Mouse (Mus musculus) cerebellum, adult 18-20 months (tissue): ENCODE results near the gene Cadm1.

Experiments
- DNase-seq, 2 experiments: peaks; one replicate each; pipeline ENCODE4 v3.0.0; 2021

Gene Cadm1

DNA sequence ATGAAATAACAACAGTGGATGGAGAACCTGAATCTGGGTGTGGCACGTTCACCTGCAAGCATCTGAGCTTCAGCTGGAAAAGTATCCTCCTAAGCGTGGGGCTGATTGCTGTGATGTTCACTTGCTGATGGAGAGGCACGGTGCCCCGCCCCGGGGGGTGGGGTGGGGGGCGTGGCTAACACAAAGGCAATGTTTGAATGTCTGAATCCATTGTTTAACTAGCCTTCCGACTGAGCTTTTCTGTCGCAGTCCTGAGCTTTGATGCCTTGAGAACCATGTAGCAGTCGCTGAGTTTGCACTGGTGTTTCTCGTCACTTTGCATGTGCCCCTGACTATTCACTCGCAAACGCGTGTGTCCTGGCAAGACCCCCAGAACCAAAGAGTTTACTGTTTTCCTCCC, 298.8 kb downstream of the Cadm1 start:
- no peak for DNase-seq

DNA sequence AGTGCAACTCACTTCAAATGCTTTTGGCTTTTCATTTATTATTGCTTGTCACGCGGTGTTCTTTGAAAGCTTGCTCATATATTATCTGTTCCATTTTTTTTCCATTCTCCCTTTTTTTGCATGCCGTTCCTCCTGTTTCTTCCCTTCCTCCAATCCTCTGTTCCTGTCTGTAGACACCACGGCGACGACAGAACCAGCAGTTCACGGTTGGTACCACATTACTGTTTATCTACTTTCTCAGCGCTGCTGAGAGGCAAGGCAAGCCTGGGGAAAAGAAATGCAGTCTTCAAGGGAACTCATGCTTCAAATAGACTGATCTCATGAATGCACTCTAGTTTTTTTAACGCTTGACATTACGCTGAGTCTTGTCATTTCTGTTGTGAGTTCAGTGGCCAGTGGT, 299.2 kb downstream of the Cadm1 start:
- no peak for DNase-seq

DNA sequence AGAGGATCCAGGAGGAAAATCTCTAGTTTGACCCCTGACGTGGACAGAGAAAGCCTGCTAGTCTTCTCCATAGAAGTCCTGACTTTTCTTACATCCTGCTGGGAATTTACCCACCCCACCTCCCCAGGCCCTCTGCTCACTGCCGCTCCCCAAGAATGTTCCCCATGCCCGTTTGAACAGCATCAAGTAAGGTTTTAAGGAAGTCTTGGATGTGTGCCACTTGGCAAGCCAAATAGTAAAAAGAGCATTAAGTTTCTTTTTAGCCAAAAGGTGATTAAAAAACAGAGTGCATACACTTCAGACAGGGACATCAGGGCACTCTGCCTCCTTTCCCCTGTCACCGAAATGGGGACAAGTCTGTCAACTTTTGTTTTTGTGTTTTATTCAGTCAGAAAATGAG, 299.9 kb downstream of the Cadm1 start:
- no peak for DNase-seq

DNA sequence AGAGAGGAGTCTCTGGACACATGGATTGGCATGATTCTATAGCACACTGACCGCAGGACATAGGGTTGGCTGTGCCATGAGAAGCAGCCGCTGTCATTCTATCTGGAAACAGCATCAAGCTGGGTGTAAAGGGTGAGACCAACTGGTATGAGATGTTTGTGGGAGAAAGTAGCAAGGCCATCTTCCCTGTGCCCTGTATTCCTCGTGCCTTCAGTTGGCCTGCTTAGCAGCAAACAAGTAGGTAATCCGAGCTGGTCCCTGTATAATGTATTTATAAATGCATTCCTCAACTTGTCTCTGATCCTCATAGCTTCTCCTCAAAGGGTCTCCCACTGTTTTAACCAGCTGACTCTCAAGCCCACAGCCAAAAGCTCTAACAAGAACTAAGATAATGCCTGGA, 301.4 kb downstream of the Cadm1 start:
- DNase-seq: no peak

DNA sequence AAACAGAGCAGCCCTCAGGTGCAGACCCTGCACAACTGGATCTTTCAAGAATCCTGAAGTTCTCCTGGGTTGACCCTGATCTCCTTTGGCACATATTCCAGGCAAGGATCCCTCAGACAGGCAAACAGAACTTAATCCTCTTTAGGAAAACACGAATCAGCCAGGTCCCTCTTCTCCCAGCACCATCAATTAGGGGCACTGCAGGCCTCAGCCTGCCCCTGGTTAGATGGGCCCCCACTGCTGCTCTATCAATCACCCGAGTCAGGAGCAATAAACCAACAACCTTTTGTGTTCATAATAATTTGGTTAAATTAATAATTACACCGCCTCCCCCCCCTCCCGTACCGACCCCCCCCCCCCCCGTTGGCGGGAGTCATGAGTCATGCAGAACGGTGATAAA, 308.2 kb downstream of the Cadm1 start:
- DNase-seq: no peak

DNA sequence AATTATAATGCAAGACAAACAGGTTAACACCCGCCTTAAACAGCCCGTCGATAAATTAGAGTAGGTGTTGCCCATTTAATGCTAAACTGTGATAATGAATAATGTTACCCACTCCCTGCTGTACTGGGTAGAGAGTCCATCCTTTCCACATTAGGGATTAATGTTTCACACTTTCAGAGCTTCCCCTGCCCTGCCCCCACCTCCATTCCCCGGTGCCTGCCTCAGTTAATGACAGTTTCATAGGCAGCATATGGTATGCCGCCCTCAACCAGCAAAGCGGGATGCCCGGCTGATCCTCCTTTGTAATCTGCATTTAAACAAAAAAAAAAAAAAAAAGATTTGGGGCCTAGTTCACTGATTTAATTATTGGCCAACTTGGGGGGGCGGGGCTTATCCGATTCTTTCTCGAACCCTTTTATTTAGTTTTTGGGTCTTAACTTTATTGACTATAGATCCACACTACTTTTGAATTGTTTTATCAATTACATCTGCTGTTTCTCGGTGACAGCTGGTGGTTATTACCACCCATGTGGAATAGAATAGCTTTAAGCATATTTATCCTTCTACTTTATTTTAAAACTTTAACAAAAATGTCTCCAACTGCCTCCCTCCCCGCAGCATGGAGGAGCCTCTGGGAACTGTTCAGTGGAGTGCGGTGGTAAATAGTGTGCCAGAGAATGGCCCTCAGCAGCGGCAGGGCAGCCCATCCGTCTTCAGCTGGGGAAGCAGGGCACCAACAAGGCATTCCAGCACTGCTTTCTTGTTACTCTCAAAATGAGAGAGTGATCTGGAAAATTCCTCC, 309.1 kb downstream of the Cadm1 start:
- no peak for DNase-seq

DNA sequence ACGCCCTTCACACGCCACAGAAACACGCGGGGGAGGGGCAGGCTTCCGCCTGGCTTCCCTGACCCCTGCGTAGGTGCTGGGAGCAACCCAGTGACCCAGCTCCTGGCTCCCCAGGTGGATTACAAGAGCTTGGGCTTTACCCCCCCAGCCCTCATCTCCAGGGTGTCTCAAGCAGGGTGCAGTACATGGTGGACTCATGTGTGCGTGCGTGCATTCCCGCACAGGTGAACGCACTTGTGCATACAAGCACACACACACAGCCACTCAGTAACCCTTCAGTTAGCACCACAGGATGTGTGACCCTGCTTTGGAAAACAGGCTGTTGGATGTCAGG, 309.7 kb downstream of the Cadm1 start:
- no peak for DNase-seq

DNA sequence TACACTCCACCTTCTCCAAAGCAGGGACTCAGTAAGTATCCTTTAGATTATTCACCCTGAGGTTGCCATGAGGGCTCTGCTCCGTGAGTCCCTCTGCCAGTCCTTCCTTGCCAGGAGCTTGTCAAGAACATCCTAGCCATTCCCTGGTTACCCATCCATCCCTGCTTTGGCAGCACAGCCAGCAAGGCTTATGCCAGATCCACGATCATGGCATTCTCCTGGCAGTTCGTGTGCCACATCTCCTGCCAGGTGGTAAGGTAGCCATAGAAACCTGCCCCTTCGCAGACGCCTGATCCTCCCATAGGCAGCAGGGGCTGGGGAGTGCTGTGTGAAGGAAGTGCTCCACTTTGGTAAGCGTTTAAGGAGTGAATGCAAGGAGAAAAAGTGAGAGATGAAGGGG, 313.4 kb downstream of the Cadm1 start:
- peak in 1 of 2 experiments; percentile 10 for DNase-seq

DNA sequence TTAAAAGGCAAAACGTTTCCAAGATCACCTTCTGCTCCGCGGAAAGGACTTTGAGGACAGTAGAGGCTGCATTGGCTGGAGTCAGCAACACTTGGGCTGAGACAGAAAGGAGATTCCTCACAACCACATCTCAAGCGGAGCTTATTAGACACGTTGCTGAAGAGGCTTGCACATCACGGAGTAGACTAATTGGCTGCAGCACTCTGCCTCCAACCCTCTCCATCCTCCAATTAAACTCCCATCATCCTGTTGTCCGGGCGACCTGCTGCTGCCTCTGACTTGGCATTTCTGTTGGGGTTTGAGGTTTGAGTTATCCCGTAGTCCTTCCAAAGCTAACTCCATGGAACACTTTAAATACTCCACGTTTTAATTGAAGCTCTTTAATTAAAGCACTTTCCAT, 316.3 kb downstream of the Cadm1 start:
- DNase-seq: no peak

DNA sequence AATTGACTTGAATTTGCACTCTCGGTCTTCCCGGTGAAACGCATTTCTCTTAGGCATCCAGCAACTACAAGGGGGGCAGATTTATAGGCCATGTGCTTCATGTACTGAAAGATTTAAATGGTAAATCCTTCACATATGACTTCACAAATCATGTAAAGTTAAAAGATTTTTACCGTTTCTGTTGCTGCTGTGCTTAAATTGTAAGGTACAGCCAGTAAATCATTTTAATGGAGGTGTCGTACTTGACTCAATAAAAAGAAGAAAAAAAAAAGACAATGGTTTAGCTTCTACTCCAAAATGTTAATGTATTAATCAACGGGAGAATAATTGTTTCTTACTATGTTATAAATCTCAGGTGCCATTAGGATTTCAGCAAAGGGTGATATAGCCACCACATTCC, 317.0 kb downstream of the Cadm1 start:
- no peak for DNase-seq

DNA sequence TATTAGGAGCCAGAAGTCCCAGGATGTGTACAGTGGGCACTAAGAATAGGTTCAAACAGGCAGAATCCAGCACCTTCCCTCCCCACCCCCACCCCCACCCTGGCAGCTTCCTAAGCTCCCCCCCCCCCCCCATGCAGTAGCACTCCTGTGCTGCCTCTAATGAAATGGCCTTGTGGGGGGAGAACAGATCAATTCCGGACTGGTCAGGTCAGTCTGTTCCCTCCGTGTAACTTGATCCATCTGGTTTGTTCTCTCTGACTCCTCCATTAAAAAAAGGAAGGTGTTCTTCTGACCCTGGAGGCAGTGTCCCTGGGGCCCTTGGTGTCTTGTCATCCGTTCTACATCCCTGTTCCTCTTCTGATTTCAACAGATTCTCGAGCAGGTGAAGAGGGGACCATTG, 317.8 kb downstream of the Cadm1 start:
- no peak for DNase-seq

DNA sequence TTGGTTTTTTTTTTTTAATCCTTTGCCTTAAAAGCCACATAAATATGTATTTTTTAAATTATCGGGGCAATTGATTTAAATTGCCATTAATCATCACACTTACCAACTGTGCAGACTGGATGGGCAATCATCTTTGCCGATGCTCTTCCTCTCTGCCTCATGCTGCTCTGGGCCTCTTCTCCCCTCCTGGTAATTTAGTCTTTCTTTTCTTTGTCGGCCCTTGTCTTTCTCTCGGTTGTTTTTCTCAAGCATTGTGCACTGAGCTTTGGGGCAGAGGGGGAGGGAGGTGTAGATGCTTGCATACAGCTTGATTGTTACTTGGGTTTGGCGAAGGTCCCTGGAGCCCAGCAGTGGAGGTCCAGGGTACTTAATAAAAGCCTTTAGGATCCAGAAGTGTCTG, 318.8 kb downstream of the Cadm1 start:
- DNase-seq: no peak

DNA sequence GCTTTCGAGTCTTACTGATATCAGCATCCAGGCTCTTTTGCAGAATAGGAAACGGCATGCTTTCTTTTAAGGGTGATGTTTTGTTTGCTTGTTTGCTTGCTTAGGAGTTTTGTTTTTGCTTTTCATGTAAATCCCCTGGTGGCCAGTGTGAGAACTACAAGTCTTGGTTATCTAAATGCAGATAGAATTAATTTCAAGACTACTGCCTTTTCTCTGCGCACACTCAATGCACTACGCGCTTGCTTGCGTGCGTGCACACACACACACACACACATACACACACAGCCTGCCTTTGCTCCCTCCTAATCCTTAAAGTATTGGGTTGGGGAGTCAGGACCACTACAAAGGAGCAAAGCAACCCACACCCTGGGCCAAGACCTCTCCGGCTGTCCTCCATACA, 326.3 kb downstream of the Cadm1 start:
- peak; percentile 26 to 40 for DNase-seq

DNA sequence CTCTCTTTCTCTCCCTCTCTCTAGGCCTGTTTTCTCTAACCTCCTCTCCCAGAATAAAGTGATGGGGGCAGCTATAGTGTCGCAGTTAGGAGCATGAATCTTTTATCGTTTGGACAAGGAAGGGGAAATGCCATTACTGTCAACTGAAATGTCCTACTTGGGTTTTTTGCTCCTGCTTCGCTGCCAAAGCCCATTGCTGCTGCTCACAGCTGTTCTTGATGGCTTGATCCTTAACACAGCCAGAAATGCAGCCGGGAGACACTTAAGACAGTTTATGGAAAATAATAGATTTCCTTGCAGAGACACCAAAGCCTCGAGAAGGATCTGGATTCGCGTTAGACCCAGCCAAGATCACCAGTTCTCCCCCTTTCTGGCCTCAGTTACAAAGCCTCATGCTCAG, 327.3 kb downstream of the Cadm1 start:
- DNase-seq: no peak

DNA sequence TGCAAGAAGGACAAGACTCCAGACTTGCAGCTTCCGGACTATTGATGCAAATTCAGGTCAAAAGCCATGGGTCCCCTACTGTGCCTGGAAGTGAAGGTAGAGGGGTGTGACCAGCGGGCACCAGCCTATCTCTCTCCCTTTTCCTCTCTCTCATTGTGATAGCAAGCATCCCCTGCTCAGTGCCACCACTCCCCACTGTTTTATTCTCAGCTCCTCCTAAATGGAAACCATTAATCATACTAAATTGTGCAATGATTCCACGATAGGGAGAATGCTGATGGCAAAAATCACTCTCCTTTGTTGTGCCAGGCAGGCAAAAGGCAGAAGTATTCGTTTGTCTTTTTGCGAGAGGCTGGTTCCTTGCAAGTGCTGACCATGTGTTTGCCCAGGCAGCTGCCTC, 328.2 kb downstream of the Cadm1 start:
- no peak for DNase-seq

DNA sequence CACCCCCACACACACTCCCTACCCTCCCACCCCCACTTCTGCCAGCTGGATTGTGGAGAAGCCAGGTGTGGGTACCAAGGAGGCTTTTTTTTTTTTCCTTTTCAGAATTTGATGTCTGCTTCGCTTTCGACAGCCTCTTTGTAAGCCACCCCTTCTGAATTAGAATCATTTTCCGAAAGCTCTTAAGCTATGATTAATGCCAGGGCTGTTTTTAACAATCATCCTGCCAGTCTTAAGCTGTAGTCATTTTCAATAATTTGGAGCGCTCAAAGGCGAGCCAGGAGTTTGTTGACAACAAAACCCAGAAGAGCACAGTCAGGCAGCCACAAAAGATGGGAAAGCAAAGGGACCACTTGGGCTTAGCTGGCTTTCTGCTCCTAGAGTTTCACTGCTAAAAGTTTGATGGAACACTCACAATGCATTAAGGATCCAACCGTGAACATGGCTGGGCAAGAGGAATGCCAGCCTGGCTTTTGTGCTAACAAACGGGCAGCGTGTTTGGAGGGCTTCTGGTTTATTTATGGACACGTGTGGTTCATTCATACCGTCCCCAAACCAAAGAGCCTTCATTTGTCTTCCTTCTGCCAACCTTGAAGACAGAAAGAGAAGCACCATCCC, 328.9 kb downstream of the Cadm1 start:
- DNase-seq: no peak

DNA sequence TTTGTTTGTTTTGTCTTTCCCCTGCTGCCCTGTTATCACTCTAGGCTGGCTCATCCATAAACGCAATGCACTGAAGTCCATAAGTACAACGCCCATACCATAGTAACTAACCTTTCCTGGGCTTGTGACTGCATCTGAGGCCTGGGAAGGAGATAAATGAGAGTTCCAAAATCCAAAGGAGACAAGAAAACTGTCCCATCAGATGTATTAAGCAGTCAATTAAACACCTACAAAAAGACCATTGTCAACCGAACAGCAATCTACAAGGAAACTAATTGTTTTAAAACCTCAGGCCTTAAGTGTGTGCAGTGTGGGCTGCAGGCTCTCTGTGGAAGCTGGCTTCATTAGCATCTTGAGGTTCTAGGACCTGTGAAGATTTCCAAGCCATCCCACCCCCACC, 331.0 kb downstream of the Cadm1 start:
- DNase-seq: no peak

DNA sequence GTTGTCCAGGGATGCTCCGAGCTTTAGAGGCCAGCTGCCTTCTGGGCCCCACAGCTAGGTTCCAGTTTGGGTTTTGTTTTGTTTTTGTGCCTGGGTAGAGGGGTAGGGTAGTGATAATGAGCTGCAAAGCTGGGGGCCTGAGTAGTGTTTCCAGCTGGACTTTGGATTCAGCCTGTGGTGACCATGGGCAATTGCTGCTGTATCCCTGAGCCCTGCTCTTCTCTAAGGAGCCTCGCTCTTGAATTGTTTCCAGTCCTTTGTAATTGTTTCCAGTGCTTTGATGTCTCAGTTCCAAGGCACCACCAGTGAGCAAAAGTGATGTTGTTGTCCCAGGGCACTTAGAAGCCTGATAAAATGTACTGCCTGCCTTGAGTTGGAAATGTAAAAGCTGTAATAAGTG, 331.8 kb downstream of the Cadm1 start:
- DNase-seq: no peak

DNA sequence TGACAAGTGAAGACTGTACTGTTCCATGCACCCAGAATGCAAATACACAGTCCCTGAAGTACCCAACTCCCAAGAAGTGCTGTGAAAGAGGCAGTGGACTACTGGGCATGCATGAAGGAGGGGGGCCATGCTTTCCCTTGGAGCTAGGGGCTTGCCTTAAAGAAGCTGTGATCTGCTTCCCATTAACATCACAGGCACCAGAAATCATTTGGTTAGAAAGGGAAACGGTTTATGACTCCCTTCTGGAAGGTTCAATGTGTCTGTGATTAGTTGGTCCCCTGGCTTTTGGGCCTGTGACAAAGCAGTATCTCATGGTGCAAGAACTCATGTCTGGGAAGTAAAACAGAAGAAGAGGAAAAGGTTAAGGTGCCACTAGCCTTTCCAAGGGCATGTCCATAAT, 336.0 kb downstream of the Cadm1 start:
- no peak for DNase-seq

DNA sequence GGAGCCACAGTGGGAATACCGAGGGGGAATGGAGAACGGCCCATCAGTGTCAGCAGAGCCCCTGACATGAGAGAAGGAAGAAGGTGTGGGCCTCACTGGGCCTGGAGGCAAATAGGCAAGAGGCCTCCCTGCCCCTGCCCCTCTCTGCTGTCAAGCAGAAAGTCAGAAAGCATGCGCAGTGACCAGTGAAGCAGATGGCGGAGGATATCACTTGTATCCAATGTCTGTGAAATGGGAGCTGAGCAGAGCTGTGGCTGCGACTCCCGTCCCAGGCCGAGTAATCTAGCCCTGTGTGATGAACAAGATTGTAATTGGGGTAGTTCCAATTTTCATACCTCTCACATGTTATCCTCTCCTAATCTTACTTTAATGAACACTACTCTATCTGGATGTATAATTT, 337.5 kb downstream of the Cadm1 start:
- no peak for DNase-seq

DNA sequence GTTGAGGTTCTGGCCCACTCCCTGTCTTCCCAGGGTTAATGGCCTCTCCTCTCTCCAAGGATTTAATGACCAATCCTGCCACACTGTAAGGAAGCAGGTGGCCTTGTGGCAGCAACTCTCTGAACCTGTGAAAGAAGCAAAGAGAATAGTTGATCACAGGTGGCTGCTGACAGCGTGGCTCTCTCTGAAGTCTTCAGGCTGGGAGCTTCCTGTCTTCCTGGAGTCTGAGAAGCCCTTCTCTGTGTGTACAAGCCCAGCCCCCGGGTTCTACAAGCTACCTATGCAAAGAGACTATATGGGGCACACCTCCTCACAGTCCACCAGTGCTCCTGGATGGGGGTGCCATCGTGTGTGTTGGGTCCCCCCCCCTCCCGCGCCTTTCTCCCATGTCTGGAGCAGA, 339.7 kb downstream of the Cadm1 start:
- no peak for DNase-seq

DNA sequence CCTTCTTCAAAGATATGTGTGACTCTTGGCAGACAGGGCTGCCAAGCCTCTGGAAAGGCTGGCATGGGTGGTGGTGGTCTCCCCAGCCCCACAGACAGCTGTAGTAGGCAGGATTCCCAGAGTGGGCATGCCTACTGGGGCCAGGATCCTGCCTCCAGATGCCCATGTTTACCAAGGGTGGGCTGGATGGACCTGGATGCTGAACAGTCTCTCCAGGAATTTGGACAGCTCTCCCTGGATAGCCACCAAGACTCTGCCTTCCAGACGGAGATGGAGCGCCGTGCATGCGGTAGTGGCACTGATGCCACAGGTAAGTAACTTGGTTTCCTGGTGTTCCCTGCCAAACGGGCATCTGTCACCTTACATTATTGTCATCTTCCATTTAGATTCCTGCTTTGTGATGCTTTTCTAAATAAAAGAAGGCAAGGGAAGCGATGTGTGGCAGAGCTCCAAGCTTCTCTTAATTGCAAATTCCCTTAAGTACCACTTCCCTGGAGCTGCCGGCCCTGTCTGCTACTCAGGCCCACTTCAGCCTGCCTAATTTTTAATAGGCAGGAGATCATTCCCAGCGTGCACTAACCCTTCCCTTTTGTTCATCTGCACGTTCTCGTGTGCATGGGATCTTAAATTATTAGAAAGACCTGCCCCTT, 346.7 kb downstream of the Cadm1 start:
- peak; percentile 48 for DNase-seq

DNA sequence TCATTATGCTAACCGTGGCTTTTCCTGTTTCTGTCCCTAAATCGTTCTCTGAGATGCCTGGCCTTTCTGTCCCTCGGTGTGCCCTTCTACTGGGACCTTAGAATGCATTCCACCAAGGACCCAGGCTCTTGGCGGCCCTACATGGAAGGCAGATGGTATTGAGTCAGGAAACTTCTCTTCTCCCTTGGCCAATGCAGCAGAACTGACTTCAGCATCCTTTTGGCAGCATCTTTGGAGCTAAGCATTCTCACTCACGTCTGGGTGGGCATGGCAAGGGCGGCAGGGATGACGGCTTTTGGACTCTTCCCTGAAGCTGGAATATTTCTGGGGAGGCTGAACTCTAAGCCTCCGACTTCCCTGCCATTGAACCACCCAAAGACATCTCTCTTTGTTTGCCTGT, 350.2 kb downstream of the Cadm1 start:
- DNase-seq: no peak

DNA sequence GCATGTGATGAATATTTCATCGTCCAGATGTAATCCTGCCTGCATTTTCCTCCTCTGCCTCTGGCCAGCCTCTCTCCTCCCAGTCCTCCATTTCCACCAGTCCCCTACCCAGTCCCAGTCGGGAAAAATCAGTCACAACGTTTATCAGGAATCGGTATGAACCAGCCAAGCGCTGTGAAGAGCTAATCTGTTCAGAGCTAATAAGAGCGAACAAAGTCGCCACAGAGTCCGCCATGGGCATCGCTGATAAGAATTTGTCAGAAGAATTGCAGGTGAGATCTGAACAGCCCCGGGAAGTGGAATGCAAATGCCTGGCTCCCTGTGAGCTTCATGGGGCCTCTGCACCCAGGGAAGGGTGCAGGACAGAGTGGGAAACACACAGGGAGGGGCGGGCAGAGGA, 352.4 kb downstream of the Cadm1 start:
- DNase-seq: no peak

DNA sequence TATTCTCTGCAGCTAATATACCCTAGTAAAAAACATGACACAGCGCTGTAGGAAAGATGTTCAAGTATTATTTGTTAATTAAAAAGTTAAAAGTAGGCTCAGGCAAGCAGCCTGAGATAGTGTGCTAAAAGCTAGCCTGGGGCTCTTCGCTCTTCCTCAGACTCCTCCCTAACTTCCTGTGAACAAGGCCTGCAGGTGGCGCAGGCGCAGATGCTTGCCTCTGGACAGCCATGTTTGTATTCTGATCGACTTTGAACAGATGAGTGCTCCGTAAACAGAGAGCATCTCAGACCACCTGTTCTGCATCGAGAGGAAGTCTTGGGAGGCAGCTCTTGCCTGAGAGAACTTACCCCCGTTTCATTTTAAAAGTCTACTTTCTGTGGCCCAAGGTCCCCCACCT, 361.7 kb downstream of the Cadm1 start:
- no peak for DNase-seq
